Mouse (Mus musculus): Measurements from ENCODE around the gene Ltbp3.

Ltbp3 gene

GRCm38 (mm10) chr19:5750951-5751350 lies 10.2 kb downstream of the Ltbp3 start:
- no peak for DNase-seq (ENCODE audit: low read depth, low spot score)

- DNase-seq (ENCODE audit: low read depth, low spot score): no peak
Measured at GRCm38 (mm10) chr19:5751742-5752141, 11.0 kb downstream of the Ltbp3 start.

GRCm38 (mm10) chr19:5756321-5756985 lies 15.7 kb downstream of the Ltbp3 start:
- DNase-seq (ENCODE audit: low read depth, low spot score): peak; percentile 89

GRCm38 (mm10) chr19:5756991-5757636 lies 16.4 kb downstream of the Ltbp3 start:
- DNase-seq (ENCODE audit: low read depth, low spot score): no peak

GRCm38 (mm10) chr19:5758878-5759403 lies 18.2 kb downstream of the Ltbp3 start:
- no peak for DNase-seq (ENCODE audit: low read depth, low spot score)

GRCm38 (mm10) chr19:5763163-5763562 lies 22.5 kb downstream of the Ltbp3 start:
- no peak for DNase-seq (ENCODE audit: low read depth, low spot score)

GRCm38 (mm10) chr19:5767271-5767670 lies 26.6 kb downstream of the Ltbp3 start:
- DNase-seq (ENCODE audit: low read depth, low spot score): no peak

GRCm38 (mm10) chr19:5770311-5770710 lies 29.6 kb downstream of the Ltbp3 start:
- DNase-seq (ENCODE audit: low read depth, low spot score): no peak

- no peak for DNase-seq (ENCODE audit: low read depth, low spot score)
Measured at GRCm38 (mm10) chr19:5770925-5771860, 30.5 kb downstream of the Ltbp3 start, which contains the start of gene Scyl1. Gene Scyl1 (minus strand): TSS chr19:5771419.

GRCm38 (mm10) chr19:5777387-5778032 lies 36.8 kb downstream of the Ltbp3 start:
- DNase-seq (ENCODE audit: low read depth, low spot score): no peak

GRCm38 (mm10) chr19:5778312-5778711 lies 37.6 kb downstream of the Ltbp3 start:
- DNase-seq (ENCODE audit: low read depth, low spot score): no peak

GRCm38 (mm10) chr19:5780203-5780602 lies 39.5 kb downstream of the Ltbp3 start:
- no peak for DNase-seq (ENCODE audit: low read depth, low spot score)

GRCm38 (mm10) chr19:5781532-5781931 lies 40.8 kb downstream of the Ltbp3 start:
- no peak for DNase-seq (ENCODE audit: low read depth, low spot score)

- DNase-seq (ENCODE audit: low read depth, low spot score): no peak
Measured at GRCm38 (mm10) chr19:5782121-5782520, 41.4 kb downstream of the Ltbp3 start.

GRCm38 (mm10) chr19:5784958-5785577 lies 44.4 kb downstream of the Ltbp3 start:
- no peak for DNase-seq (ENCODE audit: low read depth, low spot score)

- no peak for DNase-seq (ENCODE audit: low read depth, low spot score)
Measured at GRCm38 (mm10) chr19:5786441-5787114, 45.9 kb downstream of the Ltbp3 start.

GRCm38 (mm10) chr19:5787128-5787635 lies 46.5 kb downstream of the Ltbp3 start:
- DNase-seq (ENCODE audit: low read depth, low spot score): no peak

GRCm38 (mm10) chr19:5787920-5788319 lies 47.2 kb downstream of the Ltbp3 start:
- DNase-seq (ENCODE audit: low read depth, low spot score): no peak

GRCm38 (mm10) chr19:5788620-5789019 lies 47.9 kb downstream of the Ltbp3 start:
- no peak for DNase-seq (ENCODE audit: low read depth, low spot score)

- DNase-seq (ENCODE audit: low read depth, low spot score): no peak
Measured at GRCm38 (mm10) chr19:5789066-5789465, 48.4 kb downstream of the Ltbp3 start.
